12 mouse cellular contexts compared by ENCODE assay signal in genomic region chr10:80255881-80256535, GRCm38 (mm10). TPM values are rescaled to one million over a fixed set of nuclear protein-coding genes. Genes with fewer than 3 reads are reported as not detected.
A peak's percentile ranks its signal among the peaks of the same experiment; 100 is the strongest.
DNase-seq lines count a peak whose midpoint lies in the region; ATAC-seq and TF ChIP-seq lines count a peak whose summit lies in the region.
"Had no signal": no experiment of that assay in that cellular context is flagged by ENCODE, and none has a peak within 500 bp of the region (broad histone marks: within the 10 kb centered on the region; RNA-seq: fewer than 3 reads in every experiment).

No protein-coding gene starts in this region.

- peak overlapping the region; percentile 3; the same call in 1 of the 2 replicates for H3K9ac ChIP-seq in neural tube, embryonic 13.5 days
- H3K9ac ChIP-seq: heart, embryonic 15.5 days had no signal

- H3ac ChIP-seq in myocyte (ENCODE audit: control insufficient read depth, insufficient read length): no peak overlapping the region

- TF ChIP-seq CTCF in kidney, adult 2 months (conservative IDR thresholded peaks at IDR 0.05; ENCODE audit: insufficient read depth, insufficient read length, low read depth, low read length): 0 out of 2 replicates have a peak, but pooled peaks have one; percentile 2

- no peaks in the 10 kb centered on the region for H3K9me3 ChIP-seq in neural tube, embryonic 13.5 days
- H3K9me3 ChIP-seq: heart, embryonic 15.5 days; megakaryocyte, embryonic 14.5 days had no signal

- 86% methylated on average over 5 of the region's 5 CpGs for WGBS in kidney, adult 2 months
- 92% methylated on average over 5 of the region's 5 CpGs for WGBS in neural tube, embryonic 13.5 days

- H3K4me2 ChIP-seq in neural tube, embryonic 13.5 days: no peak overlapping the region
- H3K4me2 ChIP-seq in myocyte (ENCODE audit: low read depth): no peak overlapping the region
- H3K4me2 ChIP-seq: heart, embryonic 15.5 days had no signal

- peak; percentile 73 for DNase-seq in cerebellum, adult 11-12 months
- DNase-seq in cerebellum, adult 9-10 months: no peak
- DNase-seq in kidney, adult 2 months: peak; percentile 64
- DNase-seq in kidney, adult 18-20 months: no peak
- no peak for DNase-seq in neural tube, embryonic 10.5 days (ENCODE audit: extremely low spot score, low spot score)
- no peak for DNase-seq in natural killer cell, adult 2 months (ENCODE audit: low spot score in 2 of 2)
- DNase-seq: layer of hippocampus, adult 9-11 months had no signal

- H3K36me3 ChIP-seq in kidney, adult 2 months (ENCODE audit: control insufficient read depth, insufficient read depth, low read length): no peaks in the 10 kb centered on the region; the same call in 1 of the 2 replicates
- H3K36me3 ChIP-seq in neural tube, embryonic 13.5 days: peaks cover 65% of the 10 kb centered on the region
- H3K36me3 ChIP-seq in myocyte (ENCODE audit: control insufficient read depth, insufficient read depth): peaks cover 4% of the 10 kb centered on the region

- H3K4me1 ChIP-seq in kidney, adult 2 months (ENCODE audit: control insufficient read depth, insufficient read depth, low read length): peaks cover 13% of the 10 kb centered on the region; the same call in 1 of the 2 replicates
- H3K4me1 ChIP-seq in neural tube, embryonic 13.5 days (replicated peaks): peaks cover 36% of the 10 kb centered on the region

- H3K27ac ChIP-seq in kidney, adult 2 months (ENCODE audit: insufficient read depth, low read depth, low read length): no peak overlapping the region
- H3K27ac ChIP-seq in neural tube, embryonic 13.5 days (replicated peaks): no peak overlapping the region
- H3K27ac ChIP-seq: heart, embryonic 15.5 days had no signal

- no peak overlapping the region for H3K4me3 ChIP-seq in kidney, adult 2 months (ENCODE audit: insufficient read depth, low read depth, low read length)
- H3K4me3 ChIP-seq in neural tube, embryonic 13.5 days: no peak overlapping the region
- H3K4me3 ChIP-seq in myocyte: no peak overlapping the region
- H3K4me3 ChIP-seq: heart, embryonic 15.5 days; megakaryocyte, embryonic 14.5 days had no signal

- H3K79me2 ChIP-seq in myocyte (ENCODE audit: control insufficient read depth, insufficient read depth): peaks cover 20% of the 10 kb centered on the region

- no peaks in the 10 kb centered on the region for H3K27me3 ChIP-seq in kidney, adult 2 months (replicated peaks; ENCODE audit: control insufficient read depth, insufficient read depth, low read length)
- no peaks in the 10 kb centered on the region for H3K27me3 ChIP-seq in neural tube, embryonic 13.5 days
- H3K27me3 ChIP-seq in myocyte (ENCODE audit: control insufficient read depth, insufficient read depth, insufficient read length): no peaks in the 10 kb centered on the region
- H3K27me3 ChIP-seq: heart, embryonic 15.5 days; megakaryocyte, embryonic 14.5 days; Patski had no signal

- no peak for TF ChIP-seq POLR2A in kidney, adult 2 months (IDR thresholded peaks at IDR 0.05; ENCODE audit: low read depth, low read length)
- TF ChIP-seq POLR2A in myocyte (IDR thresholded peaks at IDR 0.05; ENCODE audit: insufficient read length, low read depth): peak; percentile 21

- no peak for ATAC-seq in neural tube, embryonic 13.5 days (ENCODE audit: low read depth)
- ATAC-seq: Patski had no signal

TF ChIP-seq in myocyte, 11 proteins besides CTCF, POLR2A, EP300 and RAD21:
- TF ChIP-seq POLR2AphosphoS2 (IDR thresholded peaks at IDR 0.05; ENCODE audit: insufficient read length, low read depth) (peak; percentile 88), E2F4 (IDR thresholded peaks at IDR 0.05; ENCODE audit: insufficient read depth) (no peak)

RNA-seq across cellular contexts. Expression of gene Gamt, which starts 4.8 kb away (rescaled TPM):
- 66.7 and 68.4 TPM in 2 replicates for polyA plus RNA-seq in kidney, adult 2 months (2012; rRNA removed)
- polyA plus RNA-seq in neural tube, embryonic 13.5 days (2015; fragmentation: Nextera tagmentation; extraction: Ambion mirVana): 31.2 and 33.0 TPM in 2 replicates
- 162 TPM for polyA plus RNA-seq in myocyte (2012; fragmentation: generic; extraction: Trizol)

RNA-seq across cellular contexts. Expression of gene Dazap1, which starts 5.3 kb away (rescaled TPM):
- polyA plus RNA-seq in kidney, adult 2 months (2012; rRNA removed): 45.6 and 49.1 TPM in 2 replicates
- 59.8 and 66.5 TPM in 2 replicates for polyA plus RNA-seq in neural tube, embryonic 13.5 days (2015; fragmentation: Nextera tagmentation; extraction: Ambion mirVana)
- 123 TPM for polyA plus RNA-seq in myocyte (2012; fragmentation: generic; extraction: Trizol)

RNA-seq across cellular contexts. Expression of gene Ndufs7, which starts 7.1 kb away (rescaled TPM):
- polyA plus RNA-seq in kidney, adult 2 months (2012; rRNA removed): 1,001 and 1,041 TPM in 2 replicates
- 250 and 275 TPM in 2 replicates for polyA plus RNA-seq in neural tube, embryonic 13.5 days (2015; fragmentation: Nextera tagmentation; extraction: Ambion mirVana)
- 407 TPM for polyA plus RNA-seq in myocyte (2012; fragmentation: generic; extraction: Trizol)

RNA-seq across cellular contexts. Expression of gene Mum1, which starts 29.8 kb away (rescaled TPM):
- 25.6 and 30.4 TPM in 2 replicates for polyA plus RNA-seq in kidney, adult 2 months (2012; rRNA removed)
- polyA plus RNA-seq in neural tube, embryonic 13.5 days (2015; fragmentation: Nextera tagmentation; extraction: Ambion mirVana): 46.5 and 60.7 TPM in 2 replicates
- polyA plus RNA-seq in myocyte (2012; fragmentation: generic; extraction: Trizol): 30.7 TPM

RNA-seq across cellular contexts. Expression of gene Rps15, which starts 36.2 kb away (rescaled TPM):
- polyA plus RNA-seq in kidney, adult 2 months (2012; rRNA removed): 1,371 and 1,777 TPM in 2 replicates
- 573 and 601 TPM in 2 replicates for polyA plus RNA-seq in neural tube, embryonic 13.5 days (2015; fragmentation: Nextera tagmentation; extraction: Ambion mirVana)
- polyA plus RNA-seq in myocyte (2012; fragmentation: generic; extraction: Trizol): 4,761 TPM

Comparison
In these comparisons a context has a peak if more than half of its experiments do, and no peak if none do; other contexts are left out.
1. DNase-seq: peak in cerebellum, adult 11-12 months (single experiment) and kidney, adult 2 months (single experiment); none in cerebellum, adult 9-10 months (single experiment), kidney, adult 18-20 months (single experiment), neural tube, embryonic 10.5 days (single experiment) and natural killer cell, adult 2 months (0 of 2).